Mouse (Mus musculus): ENCODE data around the gene Slfnl1. TPM values are rescaled to one million over a fixed set of nuclear protein-coding genes. Genes with fewer than 3 reads are reported as not detected.

The Slfnl1 gene
- polyA plus RNA-seq, 1 experiment from 2014 or later = not detected

GRCm38 (mm10) chr4:120581711-120582110, 49.7 kb downstream of the Slfnl1 start:
- Histone ChIP-seq H3K36me3 (no peaks in the 10 kb centered on the region), H3K27me3 (no peaks in the 10 kb centered on the region), H3K4me1 (replicated peaks) (no peaks in the 10 kb centered on the region), H3K4me2 (no peak overlapping the region), H3K27ac (no peak overlapping the region), H3K9ac (no peak overlapping the region), H3K4me3 (no peak overlapping the region), H3K9me3 (replicated peaks) (no peaks in the 10 kb centered on the region)
- 79% methylated on average over 9 of the region's 9 CpGs for WGBS
- ATAC-seq (replicated peaks; ENCODE audit: insufficient number of reproducible peaks, insufficient read depth, low FRiP score, low read depth) = no peak

Other genes starting within 250 kb of the Slfnl1 start
- 0.05 and 0.18 TPM in 2 replicates for gene Foxo6, start 244.9 kb upstream of the Slfnl1 start, polyA plus RNA-seq (2015; fragmentation: Nextera tagmentation; extraction: Ambion mirVana)
- gene Scmh1, start 127.0 kb upstream of the Slfnl1 start, polyA plus RNA-seq (2015; fragmentation: Nextera tagmentation; extraction: Ambion mirVana) = 66.4 and 71.6 TPM in 2 replicates
- gene Ctps, start 38.0 kb downstream of the Slfnl1 start, polyA plus RNA-seq (2015; fragmentation: Nextera tagmentation; extraction: Ambion mirVana) = 86.3 and 90.7 TPM in 2 replicates
- 0.52 TPM in 1 of 2 replicates, not detected in the other for gene Gm8439, start 56.5 kb downstream of the Slfnl1 start, polyA plus RNA-seq (2015; fragmentation: Nextera tagmentation; extraction: Ambion mirVana)
- gene Cited4, start 134.3 kb downstream of the Slfnl1 start, polyA plus RNA-seq (2015; fragmentation: Nextera tagmentation; extraction: Ambion mirVana) = 21.5 and 26.4 TPM in 2 replicates
- 0.64 and 0.99 TPM in 2 replicates for gene Kcnq4, start 216.4 kb downstream of the Slfnl1 start, polyA plus RNA-seq (2015; fragmentation: Nextera tagmentation; extraction: Ambion mirVana)

Measured in heart, embryonic 15.5 days (tissue).